Mouse (Mus musculus) heart, embryonic 13.5 days (tissue): ENCODE results near the gene Nmnat2. TPM values are rescaled to one million over a fixed set of nuclear protein-coding genes. Genes with fewer than 3 reads are reported as not detected.

Experiments
- ATAC-seq: fragments of 200-750 bp; cut with Nextera tagmentation; 2 replicates; pipeline ENCODE4 v1.8.0; 2017; ENCODE audit warnings: moderate TSS enrichment; ENCODE audit not compliant: insufficient number of reproducible peaks, low FRiP score, low TSS enrichment; ENCODE audit errors: extremely low read depth
- H3K27ac ChIP-seq: fragments of 300-500 bp; sonication (generic); replicated peaks from 2 replicates; pipeline ENCODE4 v1.5.1; 2015; ENCODE audit warnings: moderate library complexity, mild to moderate bottlenecking, inconsistent platforms
- H3K27me3 ChIP-seq: fragments of 300-500 bp; sonication (generic); replicated peaks from 2 replicates; pipeline ENCODE4 v1.6.1; 2015; ENCODE audit warnings: mild to moderate bottlenecking, inconsistent platforms
- H3K36me3 ChIP-seq: fragments of 300-500 bp; sonication (generic); 2 replicates; pipeline ENCODE4 v1.6.1; 2015; ENCODE audit warnings: mild to moderate bottlenecking, inconsistent platforms
- H3K4me1 ChIP-seq: fragments of 300-500 bp; sonication (generic); 2 replicates; pipeline ENCODE4 v1.6.1; 2015; ENCODE audit warnings: inconsistent platforms
- H3K4me2 ChIP-seq: fragments of 300-500 bp; sonication (generic); 2 replicates; pipeline ENCODE4 v1.6.1; 2015; ENCODE audit warnings: inconsistent platforms, mild to moderate bottlenecking, moderate library complexity
- H3K4me3 ChIP-seq: fragments of 300-500 bp; sonication (generic); 2 replicates; pipeline ENCODE4 v1.5.1; 2015; ENCODE audit warnings: moderate library complexity, mild to moderate bottlenecking, inconsistent platforms
- H3K9ac ChIP-seq: fragments of 300-500 bp; sonication (generic); 2 replicates; pipeline ENCODE4 v1.6.1; 2015; ENCODE audit warnings: inconsistent platforms, mild to moderate bottlenecking, moderate library complexity
- H3K9me3 ChIP-seq: fragments of 300-500 bp; sonication (generic); 2 replicates; pipeline ENCODE4 v1.6.1; 2016; ENCODE audit warnings: inconsistent platforms
- WGBS: fragments of 180-500 bp; shearing (Covaris S2); methylation state at CpG from one replicate; pipeline ENCODE4 v1.1.7; 2015; ENCODE audit warnings: mixed read lengths; 5-methylcytosine and 5-hydroxymethylcytosine counted together
- polyA plus RNA-seq: library from polyadenylated mRNA; unstranded; fragments of >200 nt; fragmentation: Nextera tagmentation; extraction: Ambion mirVana; gene quantifications from 2 replicates; pipeline ENCODE4 v1.2.1, GENCODE M21; 2015

The Nmnat2 gene
- polyA plus RNA-seq, 1 experiment from 2014 or later = 0.75 TPM

- Histone ChIP-seq H3K36me3 (no peaks in the 10 kb centered on the region), H3K4me1 (peaks cover 16% of the 10 kb centered on the region), H3K9me3 (no peaks in the 10 kb centered on the region), H3K4me3 (peak overlapping the region; percentile 55), H3K27ac (no peak overlapping the region), H3K4me2 (peak overlapping the region; percentile 78), H3K27me3 (peaks cover 63% of the 10 kb centered on the region), H3K9ac (no peak overlapping the region)
- 2% methylated on average over 40 of the region's 40 CpGs for WGBS
- no peak for ATAC-seq
Measured at GRCm38 (mm10) chr1:152955564-152956211, 895 bp downstream of the Nmnat2 start.

GRCm38 (mm10) chr1:152956221-152956620 lies 1.4 kb downstream of the Nmnat2 start:
- Histone ChIP-seq H3K9me3 (no peaks in the 10 kb centered on the region), H3K9ac (no peak overlapping the region), H3K27ac (no peak overlapping the region), H3K4me1 (peaks cover 16% of the 10 kb centered on the region), H3K4me3 (peak overlapping the region; percentile 55), H3K4me2 (peak overlapping the region; percentile 78), H3K36me3 (no peaks in the 10 kb centered on the region), H3K27me3 (peaks cover 63% of the 10 kb centered on the region)
- ATAC-seq = no peak
- 6% methylated on average over 14 of the region's 14 CpGs for WGBS

- no peak overlapping the region for H3K4me2 ChIP-seq
- H3K9ac ChIP-seq = no peak overlapping the region
- 74% methylated on average over 10 of the region's 10 CpGs for WGBS
- H3K9me3 ChIP-seq = no peaks in the 10 kb centered on the region
- H3K27ac ChIP-seq = no peak overlapping the region
- ATAC-seq = no peak
- no peak overlapping the region for H3K4me3 ChIP-seq
- no peaks in the 10 kb centered on the region for H3K27me3 ChIP-seq
- no peaks in the 10 kb centered on the region for H3K36me3 ChIP-seq
- no peaks in the 10 kb centered on the region for H3K4me1 ChIP-seq
Measured at GRCm38 (mm10) chr1:152964344-152964743, 9.6 kb downstream of the Nmnat2 start.

- no peak overlapping the region for H3K9ac ChIP-seq
- no peaks in the 10 kb centered on the region for H3K4me1 ChIP-seq
- no peak overlapping the region for H3K4me2 ChIP-seq
- no peak for ATAC-seq
- no peak overlapping the region for H3K27ac ChIP-seq
- H3K27me3 ChIP-seq = no peaks in the 10 kb centered on the region
- no peaks in the 10 kb centered on the region for H3K36me3 ChIP-seq
- 67% methylated on average over 6 of the region's 6 CpGs for WGBS
- no peak overlapping the region for H3K4me3 ChIP-seq
- H3K9me3 ChIP-seq = peaks cover 5% of the 10 kb centered on the region; the same call in 1 of the 2 replicates
Measured at GRCm38 (mm10) chr1:152966222-152966621, 11.4 kb downstream of the Nmnat2 start.

- H3K27ac ChIP-seq = no peak overlapping the region
- no peaks in the 10 kb centered on the region for H3K36me3 ChIP-seq
- H3K4me1 ChIP-seq = no peaks in the 10 kb centered on the region
- no peak overlapping the region for H3K4me3 ChIP-seq
- peaks cover 5% of the 10 kb centered on the region; the same call in 1 of the 2 replicates for H3K9me3 ChIP-seq
- no peak overlapping the region for H3K4me2 ChIP-seq
- WGBS = 83% methylated on average over 2 of the region's 2 CpGs
- no peaks in the 10 kb centered on the region for H3K27me3 ChIP-seq
- no peak for ATAC-seq
- no peak overlapping the region for H3K9ac ChIP-seq
Measured at GRCm38 (mm10) chr1:152966686-152967085, 11.9 kb downstream of the Nmnat2 start.

- no peak overlapping the region for H3K27ac ChIP-seq
- H3K36me3 ChIP-seq = no peaks in the 10 kb centered on the region
- H3K9me3 ChIP-seq = peaks cover 5% of the 10 kb centered on the region; the same call in 1 of the 2 replicates
- H3K4me1 ChIP-seq = no peaks in the 10 kb centered on the region
- no peak overlapping the region for H3K4me3 ChIP-seq
- ATAC-seq = no peak
- no peaks in the 10 kb centered on the region for H3K27me3 ChIP-seq
- 27% methylated on average over 4 of the region's 4 CpGs for WGBS
- no peak overlapping the region for H3K9ac ChIP-seq
- no peak overlapping the region for H3K4me2 ChIP-seq
Measured at GRCm38 (mm10) chr1:152969081-152969480, 14.3 kb downstream of the Nmnat2 start.

GRCm38 (mm10) chr1:152972957-152973356 lies 18.2 kb downstream of the Nmnat2 start:
- H3K4me2 ChIP-seq = no peak overlapping the region
- H3K27me3 ChIP-seq = no peaks in the 10 kb centered on the region
- no peak overlapping the region for H3K9ac ChIP-seq
- ATAC-seq = no peak
- H3K4me1 ChIP-seq = no peaks in the 10 kb centered on the region
- no peak overlapping the region for H3K4me3 ChIP-seq
- no peaks in the 10 kb centered on the region for H3K36me3 ChIP-seq
- 57% methylated on average over 4 of the region's 4 CpGs for WGBS
- H3K9me3 ChIP-seq = peaks cover 10% of the 10 kb centered on the region; the same call in 1 of the 2 replicates
- H3K27ac ChIP-seq = no peak overlapping the region

GRCm38 (mm10) chr1:152973421-152973820 lies 18.6 kb downstream of the Nmnat2 start:
- 52% methylated on average over 5 of the region's 5 CpGs for WGBS
- H3K4me3 ChIP-seq = no peak overlapping the region
- H3K27ac ChIP-seq = no peak overlapping the region
- no peaks in the 10 kb centered on the region for H3K27me3 ChIP-seq
- no peaks in the 10 kb centered on the region for H3K36me3 ChIP-seq
- no peak for ATAC-seq
- H3K4me2 ChIP-seq = no peak overlapping the region
- no peak overlapping the region for H3K9ac ChIP-seq
- peaks cover 10% of the 10 kb centered on the region; the same call in 1 of the 2 replicates for H3K9me3 ChIP-seq
- no peaks in the 10 kb centered on the region for H3K4me1 ChIP-seq

GRCm38 (mm10) chr1:152973861-152974260 lies 19.1 kb downstream of the Nmnat2 start:
- 42% methylated on average over 4 of the region's 4 CpGs for WGBS
- H3K9me3 ChIP-seq = peaks cover 10% of the 10 kb centered on the region; the same call in 1 of the 2 replicates
- H3K4me2 ChIP-seq = no peak overlapping the region
- no peak for ATAC-seq
- no peaks in the 10 kb centered on the region for H3K4me1 ChIP-seq
- no peak overlapping the region for H3K9ac ChIP-seq
- H3K4me3 ChIP-seq = no peak overlapping the region
- H3K36me3 ChIP-seq = no peaks in the 10 kb centered on the region
- H3K27ac ChIP-seq = no peak overlapping the region
- no peaks in the 10 kb centered on the region for H3K27me3 ChIP-seq

- ATAC-seq = no peak
- no peaks in the 10 kb centered on the region for H3K27me3 ChIP-seq
- H3K9me3 ChIP-seq = peaks cover 5% of the 10 kb centered on the region; the same call in 1 of the 2 replicates
- H3K4me3 ChIP-seq = no peak overlapping the region
- WGBS = 67% methylated on average over 3 of the region's 3 CpGs
- no peak overlapping the region for H3K9ac ChIP-seq
- no peak overlapping the region for H3K27ac ChIP-seq
- no peaks in the 10 kb centered on the region for H3K4me1 ChIP-seq
- no peaks in the 10 kb centered on the region for H3K36me3 ChIP-seq
- H3K4me2 ChIP-seq = no peak overlapping the region
Measured at GRCm38 (mm10) chr1:152975144-152975543, 20.4 kb downstream of the Nmnat2 start.

GRCm38 (mm10) chr1:152978700-152979099 lies 23.9 kb downstream of the Nmnat2 start:
- 89% methylated on average over 8 of the region's 8 CpGs for WGBS
- H3K4me3 ChIP-seq = no peak overlapping the region
- no peak overlapping the region for H3K4me2 ChIP-seq
- H3K36me3 ChIP-seq = no peaks in the 10 kb centered on the region
- no peaks in the 10 kb centered on the region for H3K4me1 ChIP-seq
- no peak for ATAC-seq
- H3K27ac ChIP-seq = no peak overlapping the region
- no peaks in the 10 kb centered on the region for H3K27me3 ChIP-seq
- no peak overlapping the region for H3K9ac ChIP-seq
- H3K9me3 ChIP-seq = peaks cover 5% of the 10 kb centered on the region; the same call in 1 of the 2 replicates

GRCm38 (mm10) chr1:152983416-152983815 lies 28.6 kb downstream of the Nmnat2 start:
- no peak for ATAC-seq
- H3K4me2 ChIP-seq = no peak overlapping the region
- 80% methylated on average over 14 of the region's 14 CpGs for WGBS
- no peak overlapping the region for H3K27ac ChIP-seq
- no peak overlapping the region for H3K4me3 ChIP-seq
- H3K9me3 ChIP-seq = no peaks in the 10 kb centered on the region
- H3K27me3 ChIP-seq = no peaks in the 10 kb centered on the region
- H3K36me3 ChIP-seq = no peaks in the 10 kb centered on the region
- no peaks in the 10 kb centered on the region for H3K4me1 ChIP-seq
- no peak overlapping the region for H3K9ac ChIP-seq
